Mouse (Mus musculus): ENCODE measurements around the gene Prrg4.

DNA sequence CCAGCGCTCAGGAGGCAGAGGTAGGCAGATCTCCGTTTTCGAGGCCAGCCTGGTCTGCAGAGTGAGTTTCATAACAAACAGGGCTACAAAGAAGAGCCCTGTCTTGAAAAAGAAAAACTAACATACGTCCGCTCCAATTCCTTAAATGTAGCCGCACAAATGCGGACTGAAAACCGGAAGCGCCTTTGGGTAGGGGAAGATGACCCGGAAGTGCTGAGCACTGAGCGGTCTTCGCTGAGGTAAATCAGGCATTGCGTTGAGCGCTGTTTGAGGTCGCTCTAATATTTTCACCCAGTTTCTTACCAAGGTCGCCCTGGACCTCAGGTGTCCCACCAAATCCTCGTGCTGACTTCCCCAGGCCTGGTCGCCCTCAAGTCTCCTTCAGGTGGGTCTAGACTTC, 36.4 kb upstream of the Prrg4 start:
- no peak for TF ChIP-seq CTCF (conservative IDR thresholded peaks at IDR 0.05; ENCODE audit: insufficient read depth, insufficient read length, low read depth, low read length)
- TF ChIP-seq POLR2A (IDR thresholded peaks at IDR 0.05; ENCODE audit: low read depth, low read length): no peak

All from kidney, adult 2 months (tissue).